Mouse (Mus musculus) spleen, adult 2 months (tissue): ENCODE data around the gene Rere. TPM values are rescaled to one million over a fixed set of nuclear protein-coding genes. Genes with fewer than 3 reads are reported as not detected.

Experiments used
- DNase-seq, 2 experiments: peaks; one replicate each; pipeline versions ENCODE4 v3.0.0 to v3.0.0-alpha.2; 2012 to 2021; ENCODE audit warnings: low spot score in 2 of 2, low read depth in 1 of 2
- H3K27ac ChIP-seq: fragments of 200-500 bp; 2 replicates; pipeline ENCODE4 v1.5.1; 2012; ENCODE audit warnings: low read length, inconsistent platforms; ENCODE audit not compliant: insufficient read depth
- H3K27me3 ChIP-seq: fragments of 200-500 bp; 2 replicates; pipeline ENCODE4 v1.6.1; 2012; ENCODE audit warnings: mild to moderate bottlenecking, moderate library complexity, low read length, inconsistent platforms; ENCODE audit not compliant: control insufficient read depth, insufficient read depth
- H3K36me3 ChIP-seq: fragments of 200-500 bp; 2 replicates; pipeline ENCODE4 v1.6.1; 2012; ENCODE audit warnings: mild to moderate bottlenecking, low read length, inconsistent platforms; ENCODE audit not compliant: control insufficient read depth, insufficient read depth
- H3K4me1 ChIP-seq: fragments of 200-500 bp; 2 replicates; pipeline ENCODE4 v1.6.1; 2011; ENCODE audit warnings: inconsistent platforms; ENCODE audit not compliant: control insufficient read depth, insufficient read depth, insufficient read length
- H3K4me3 ChIP-seq: fragments of 200-500 bp; 2 replicates; pipeline ENCODE4 v1.5.1; 2011; ENCODE audit warnings: mild to moderate bottlenecking, inconsistent platforms; ENCODE audit not compliant: insufficient read depth, insufficient read length; ENCODE audit errors: extremely low read depth
- CTCF ChIP-seq: fragments of 200-500 bp; IDR thresholded peaks from 2 replicates; pipeline ENCODE4 v1.5.1; 2011; ENCODE audit warnings: mild to moderate bottlenecking, inconsistent platforms; ENCODE audit not compliant: insufficient read depth, insufficient read length, insufficient replicate concordance; ENCODE audit errors: extremely low read depth
- POLR2A ChIP-seq: fragments of 200-500 bp; IDR thresholded peaks from 2 replicates; pipeline ENCODE4 v1.6.1; 2011; ENCODE audit warnings: low read depth, low read length, inconsistent platforms
- WGBS: fragments of 180-500 bp; shearing (Covaris S2); methylation state at CpG from one replicate; pipeline ENCODE4 v1.1.7; 2018; 5-methylcytosine and 5-hydroxymethylcytosine counted together
- polyA plus RNA-seq: library from polyadenylated mRNA; depleted of rRNA; stranded (reverse); fragments of >200 nt; gene quantifications from 2 replicates; pipeline ENCODE4 v1.2.3, GENCODE M21; 2012

Rere gene
- polyA plus RNA-seq, 1 experiment: 66.2 TPM

DNA sequence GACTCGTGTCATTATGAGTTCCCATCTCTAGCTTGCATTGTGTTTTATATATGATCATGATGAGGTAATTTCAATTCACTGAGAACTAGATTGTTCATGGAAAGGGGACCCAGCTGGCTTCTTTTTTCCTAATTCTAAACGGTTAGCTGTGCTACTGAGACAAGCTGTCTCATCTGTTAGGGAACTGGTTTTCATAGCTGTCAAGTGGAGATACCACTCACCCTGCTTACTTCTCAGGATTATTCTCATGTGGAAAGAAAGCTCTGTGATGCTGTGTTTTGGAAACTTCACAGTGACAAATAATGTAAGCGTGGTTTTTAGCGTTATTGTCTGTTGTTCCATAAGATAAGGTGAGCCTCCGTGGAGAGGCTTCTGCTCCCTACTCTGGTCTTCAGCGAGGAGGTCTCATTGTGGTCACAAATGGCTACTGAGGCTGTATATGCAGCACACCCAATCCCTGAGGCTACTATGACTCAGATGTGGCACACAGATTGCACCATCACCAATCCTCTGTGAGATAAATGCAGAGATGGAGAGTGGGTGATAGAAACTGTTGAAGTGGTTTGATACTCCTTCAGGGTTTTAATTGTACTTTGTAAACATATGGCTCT lies 168.7 kb downstream of the Rere start:
- Histone ChIP-seq H3K27me3 (no peaks in the 10 kb centered on the region), H3K4me1 (no peaks in the 10 kb centered on the region), H3K36me3 (no peaks in the 10 kb centered on the region), H3K4me3 (no peak overlapping the region), H3K27ac (no peak overlapping the region)
- WGBS: 69% methylated on average over 6 of the region's 6 CpGs
- TF ChIP-seq POLR2A (no peak), CTCF (no peak)
- no peak for DNase-seq

DNA sequence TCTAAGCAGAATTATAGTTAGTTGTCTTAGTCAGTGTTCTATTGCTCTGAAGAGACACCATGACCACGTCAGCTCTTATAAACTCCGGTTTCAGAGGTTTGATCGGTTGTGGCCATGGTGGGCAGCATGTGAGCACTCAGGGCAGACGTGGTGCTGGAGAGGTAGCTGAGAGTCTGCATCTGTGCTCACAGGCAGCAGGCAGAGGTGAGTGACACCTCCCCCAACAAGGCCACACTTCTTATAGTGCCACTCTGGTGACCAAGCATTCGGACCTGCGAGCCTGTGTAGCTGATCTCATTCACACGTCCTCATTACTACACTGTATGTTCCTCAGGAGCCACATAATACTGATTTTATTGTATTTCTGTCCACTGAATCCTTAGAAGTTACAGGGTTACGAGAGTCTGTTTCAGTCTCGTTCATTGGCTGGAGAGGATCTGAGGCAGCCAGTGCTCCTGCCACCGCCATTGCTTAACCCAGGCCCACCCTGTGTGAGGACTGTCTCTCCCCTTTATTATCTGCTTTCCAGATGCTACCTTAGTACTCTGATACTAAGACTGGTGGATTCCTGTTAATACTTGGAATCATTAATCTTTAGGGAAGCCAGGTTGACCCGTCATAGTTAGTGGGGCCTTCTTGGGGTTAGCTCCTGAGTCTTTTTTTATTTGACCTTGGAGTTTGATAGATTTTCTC lies 170.9 kb downstream of the Rere start:
- Histone ChIP-seq H3K4me3 (no peak overlapping the region), H3K27me3 (no peaks in the 10 kb centered on the region), H3K36me3 (no peaks in the 10 kb centered on the region), H3K27ac (no peak overlapping the region), H3K4me1 (no peaks in the 10 kb centered on the region)
- no peak for DNase-seq
- TF ChIP-seq CTCF (no peak), POLR2A (no peak)
- 92% methylated on average over 11 of the region's 11 CpGs for WGBS

DNA sequence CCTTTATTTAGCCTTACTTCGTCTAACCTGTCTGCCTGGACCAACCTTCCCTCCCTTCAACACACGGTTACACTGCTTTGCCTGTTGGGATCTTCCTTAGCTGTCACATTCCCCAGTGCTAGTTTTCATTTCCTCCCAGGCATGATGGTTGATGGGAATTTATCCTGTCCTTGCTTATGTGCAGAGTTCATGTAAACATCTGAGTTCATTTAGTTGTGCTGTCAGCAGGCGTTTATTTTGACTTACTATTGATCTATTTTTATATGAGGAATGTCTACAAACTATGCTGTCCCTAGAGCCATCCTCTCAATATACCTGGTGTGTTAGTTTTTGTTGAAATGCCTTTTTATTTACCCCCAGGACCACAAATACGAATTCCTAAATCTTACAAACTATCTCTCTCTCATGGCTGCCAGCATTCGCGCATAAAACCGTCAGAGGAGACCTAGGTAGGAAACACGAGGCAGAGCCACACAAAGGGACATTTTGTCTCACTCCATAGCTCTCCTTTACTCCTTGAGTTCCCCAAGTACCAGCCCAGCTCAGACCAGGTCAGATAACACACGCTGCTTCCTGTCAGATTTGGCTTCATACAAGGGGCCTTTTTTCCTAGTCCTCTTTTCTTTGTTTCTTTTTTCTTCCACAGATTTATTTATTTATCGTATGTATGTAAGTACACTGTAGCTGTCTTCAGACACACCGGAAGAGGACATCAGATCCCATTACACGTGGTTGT lies 173.3 kb downstream of the Rere start:
- DNase-seq: no peak
- no peaks in the 10 kb centered on the region for H3K36me3 ChIP-seq
- 83% methylated on average over 12 of the region's 12 CpGs for WGBS
- H3K4me1 ChIP-seq: 0 out of 2 replicates have a peak, but pooled peaks cover 2% of the 10 kb centered on the region
- H3K27me3 ChIP-seq: no peaks in the 10 kb centered on the region
- no peak overlapping the region for H3K27ac ChIP-seq
- H3K4me3 ChIP-seq: no peak overlapping the region
- no peak for TF ChIP-seq CTCF
- TF ChIP-seq POLR2A: no peak

GRCm38 (mm10) chr4:150455750-150456149 lies 174.3 kb downstream of the Rere start:
- no peak for TF ChIP-seq POLR2A
- TF ChIP-seq CTCF: no peak
- Histone ChIP-seq H3K4me3 (no peak overlapping the region), H3K36me3 (no peaks in the 10 kb centered on the region), H3K4me1 (0 out of 2 replicates have a peak, but pooled peaks cover 2% of the 10 kb centered on the region), H3K27ac (no peak overlapping the region), H3K27me3 (no peaks in the 10 kb centered on the region)
- 86% methylated on average over 1 of the region's 1 CpGs for WGBS
- DNase-seq: no peak

GRCm38 (mm10) chr4:150456452-150456851 lies 175.0 kb downstream of the Rere start:
- Histone ChIP-seq H3K36me3 (no peaks in the 10 kb centered on the region), H3K4me1 (0 out of 2 replicates have a peak, but pooled peaks cover 2% of the 10 kb centered on the region), H3K27ac (no peak overlapping the region), H3K4me3 (no peak overlapping the region), H3K27me3 (no peaks in the 10 kb centered on the region)
- no peak for DNase-seq
- no peak for TF ChIP-seq CTCF
- TF ChIP-seq POLR2A: no peak
- 95% methylated on average over 7 of the region's 7 CpGs for WGBS

DNA sequence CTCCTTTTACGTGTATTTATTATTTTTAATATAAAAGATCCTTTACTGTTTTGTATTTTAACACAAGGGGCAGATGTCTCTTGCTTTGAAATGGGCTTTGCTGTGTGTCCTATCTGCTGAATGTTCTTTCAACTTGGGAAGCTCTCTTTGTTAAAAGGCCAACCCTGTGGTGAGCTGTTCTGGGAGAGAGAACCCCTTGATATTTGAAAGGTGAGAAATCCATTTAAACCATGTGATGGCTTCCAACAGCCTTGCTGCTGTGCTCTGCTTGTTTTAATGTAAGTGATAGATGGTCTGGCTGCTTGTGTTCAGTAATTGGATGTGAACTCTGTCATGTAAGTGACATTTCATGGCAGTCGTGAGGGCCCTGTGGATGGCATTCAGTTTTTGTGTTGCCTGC lies 175.4 kb downstream of the Rere start:
- no peak for TF ChIP-seq POLR2A
- no peak for TF ChIP-seq CTCF

More for the DNA sequence above, 175.4 kb downstream of the Rere start:
- 0 out of 2 replicates have a peak, but pooled peaks cover 2% of the 10 kb centered on the region for H3K4me1 ChIP-seq
- no peaks in the 10 kb centered on the region for H3K27me3 ChIP-seq
- no peak overlapping the region for H3K4me3 ChIP-seq
- DNase-seq: no peak
- H3K27ac ChIP-seq: no peak overlapping the region
- H3K36me3 ChIP-seq: no peaks in the 10 kb centered on the region
- WGBS: 92% methylated on average over 2 of the region's 2 CpGs
